Mouse (Mus musculus): ENCODE data around the gene Dohh. TPM values are rescaled to one million over a fixed set of nuclear protein-coding genes. Genes with fewer than 3 reads are reported as not detected.

The Dohh gene
- polyA plus RNA-seq, 1 experiment from 2014 or later = 71.3 TPM

GRCm38 (mm10) chr10:81356991-81357844 lies 27.0 kb upstream of the Dohh start, which contains the start of gene Mfsd12:
Gene Mfsd12 (plus strand): TSS chr10:81357491.
- peak; percentile 93 for DNase-seq (ENCODE audit: low spot score)

DNA sequence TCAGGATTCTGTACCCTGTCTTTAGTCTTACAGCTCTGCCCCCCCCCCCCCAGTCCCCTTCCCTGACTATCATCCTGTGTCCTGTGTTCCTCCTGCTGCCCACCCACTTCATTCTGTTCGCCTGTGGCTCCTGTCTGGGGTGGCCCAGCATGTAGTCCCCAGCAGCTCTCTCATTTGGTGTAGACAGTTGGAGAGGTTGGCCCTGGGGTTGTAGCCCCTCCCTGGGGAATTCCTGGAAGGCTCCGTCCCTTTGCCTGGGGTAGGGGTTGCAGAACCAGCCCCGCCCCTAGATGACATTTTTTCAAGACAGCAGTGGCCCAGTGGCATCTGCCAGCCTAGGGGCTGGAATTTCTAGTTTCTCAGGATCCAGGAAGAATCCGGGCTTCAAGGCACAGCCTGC lies 26.0 kb upstream of the Dohh start:
- no peak for DNase-seq (ENCODE audit: low spot score)

GRCm38 (mm10) chr10:81358841-81359240 lies 25.4 kb upstream of the Dohh start:
- no peak for DNase-seq (ENCODE audit: low spot score)

GRCm38 (mm10) chr10:81360721-81361120 lies 23.5 kb upstream of the Dohh start:
- DNase-seq (ENCODE audit: low spot score) = no peak

GRCm38 (mm10) chr10:81362336-81362949 lies 21.8 kb upstream of the Dohh start:
- no peak for DNase-seq (ENCODE audit: low spot score)

DNA sequence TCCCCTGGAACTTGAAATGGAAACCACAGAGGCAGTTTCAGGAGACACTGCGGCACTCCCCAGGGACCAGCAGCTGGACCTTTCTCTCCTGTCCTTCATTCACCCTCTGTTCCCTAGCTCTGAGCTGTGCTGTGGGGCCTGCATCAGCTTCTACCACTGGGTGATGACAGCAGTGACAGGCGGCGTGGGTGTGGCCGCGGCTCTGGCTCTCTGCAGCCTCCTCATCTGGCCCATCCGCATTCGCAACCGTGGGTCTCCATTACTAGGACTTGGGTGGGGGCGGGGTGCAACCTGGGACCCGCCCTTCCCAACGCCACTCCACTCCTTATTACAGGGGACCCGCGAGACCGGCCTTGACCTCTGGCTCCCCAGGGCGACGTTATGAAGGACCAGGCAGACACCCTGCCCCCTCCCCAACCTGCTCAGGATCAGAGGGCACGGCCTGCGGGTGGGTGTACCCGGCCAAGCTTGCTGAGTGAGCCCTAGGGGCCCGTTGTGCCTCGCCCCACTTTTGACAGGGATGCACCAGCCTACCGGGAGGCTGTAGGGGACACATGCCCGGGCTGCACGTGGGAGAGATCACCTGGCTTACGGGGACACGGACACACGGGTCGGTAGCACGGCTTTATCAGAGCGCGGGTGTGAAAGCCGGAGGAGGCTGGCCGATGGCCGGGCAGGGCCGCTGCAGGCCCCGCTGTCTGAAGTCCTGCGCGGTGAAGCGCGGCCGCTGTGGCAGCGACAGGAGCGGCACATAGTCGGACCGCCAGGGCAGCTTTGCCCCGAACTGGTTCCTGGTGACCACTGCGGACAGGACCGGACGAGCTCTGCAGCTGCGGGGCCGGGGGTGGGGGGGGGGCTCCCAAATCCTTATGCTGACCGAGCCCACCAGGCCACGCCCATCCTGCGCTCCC lies 20.5 kb upstream of the Dohh start:
- no peak for DNase-seq (ENCODE audit: low spot score)

DNA sequence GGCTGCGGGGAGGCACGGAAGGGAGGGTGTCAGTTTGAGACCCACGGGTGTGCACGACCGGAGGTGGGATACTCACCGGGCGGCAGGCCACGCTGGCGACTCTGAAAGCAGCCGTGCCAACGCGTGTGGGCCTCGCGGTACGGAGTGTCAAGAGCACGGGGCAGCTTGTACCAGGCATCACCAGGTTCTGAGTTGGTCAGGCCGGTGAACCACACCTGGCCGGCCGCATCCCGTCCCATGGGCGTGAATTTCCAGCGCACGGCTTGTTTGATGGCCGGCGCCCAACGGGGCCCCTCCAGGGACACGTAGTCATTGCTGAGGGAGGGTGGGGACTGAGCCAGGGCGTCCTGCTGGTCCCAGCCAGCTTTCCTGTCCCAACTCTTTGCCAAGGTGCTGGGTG lies 19.6 kb upstream of the Dohh start:
- no peak for DNase-seq (ENCODE audit: low spot score)

DNA sequence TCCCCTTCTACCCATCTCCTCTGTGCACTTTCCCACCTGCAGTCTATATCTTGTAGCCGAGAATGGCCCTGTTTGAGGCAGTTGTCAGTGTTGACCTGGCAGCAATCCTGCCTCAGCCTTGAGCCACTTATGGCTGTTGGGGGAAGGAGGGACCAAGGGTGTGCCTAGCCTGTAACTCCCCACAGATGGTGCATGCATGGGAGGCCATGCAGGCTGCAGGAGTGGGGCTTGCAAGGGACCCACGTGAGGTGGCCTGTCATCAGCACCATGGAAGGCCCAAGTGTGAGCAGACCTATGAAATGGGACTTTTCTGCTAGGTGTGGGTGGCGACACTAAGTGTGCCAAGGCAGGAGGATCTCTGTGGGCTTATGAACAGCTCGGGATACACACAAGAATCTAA lies 19.2 kb upstream of the Dohh start:
- no peak for DNase-seq (ENCODE audit: low spot score)

DNA sequence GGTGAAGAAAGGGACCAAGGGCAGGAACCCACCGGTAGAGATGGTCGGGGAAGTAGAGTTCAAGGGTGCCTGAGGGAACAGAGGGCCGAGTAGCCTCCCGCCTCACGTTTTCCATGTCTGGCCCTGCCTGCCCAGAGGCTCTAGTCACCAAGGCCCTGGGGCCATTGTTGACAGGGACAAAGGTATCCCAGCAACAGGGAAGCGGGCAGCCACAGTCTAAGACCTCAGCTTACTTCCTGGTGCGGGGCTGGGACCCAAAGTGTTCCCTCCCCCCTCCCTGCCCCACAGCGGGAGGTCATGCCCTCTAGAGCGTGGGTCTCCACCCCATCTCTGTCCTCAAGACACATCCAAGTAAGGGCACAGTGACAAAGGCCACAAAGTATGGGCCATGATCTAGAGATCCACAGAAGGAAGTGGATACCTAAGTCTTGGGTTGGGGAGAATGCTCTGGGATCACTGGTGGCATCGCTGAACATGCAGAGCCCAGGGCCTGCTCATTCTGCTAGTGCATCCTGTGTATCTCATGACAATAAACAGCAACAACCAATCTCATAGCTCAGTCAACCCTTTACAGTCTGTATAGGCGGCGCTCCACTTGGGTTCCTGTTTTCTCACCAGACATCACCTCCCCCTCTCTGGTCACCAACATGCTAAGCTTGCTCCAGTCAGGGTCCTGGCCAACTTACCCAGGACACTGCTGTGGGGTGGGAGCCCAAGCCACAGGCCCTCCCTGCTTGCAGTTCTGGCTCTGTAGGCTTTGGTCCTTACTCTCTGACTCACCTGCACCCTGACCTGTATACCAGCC lies 18.4 kb upstream of the Dohh start, which contains the start of gene 4930404N11Rik:
TSS of gene 4930404N11Rik (minus strand) at position 145 of the 805 bp plus-strand sequence.
- DNase-seq (ENCODE audit: low spot score) = no peak

DNA sequence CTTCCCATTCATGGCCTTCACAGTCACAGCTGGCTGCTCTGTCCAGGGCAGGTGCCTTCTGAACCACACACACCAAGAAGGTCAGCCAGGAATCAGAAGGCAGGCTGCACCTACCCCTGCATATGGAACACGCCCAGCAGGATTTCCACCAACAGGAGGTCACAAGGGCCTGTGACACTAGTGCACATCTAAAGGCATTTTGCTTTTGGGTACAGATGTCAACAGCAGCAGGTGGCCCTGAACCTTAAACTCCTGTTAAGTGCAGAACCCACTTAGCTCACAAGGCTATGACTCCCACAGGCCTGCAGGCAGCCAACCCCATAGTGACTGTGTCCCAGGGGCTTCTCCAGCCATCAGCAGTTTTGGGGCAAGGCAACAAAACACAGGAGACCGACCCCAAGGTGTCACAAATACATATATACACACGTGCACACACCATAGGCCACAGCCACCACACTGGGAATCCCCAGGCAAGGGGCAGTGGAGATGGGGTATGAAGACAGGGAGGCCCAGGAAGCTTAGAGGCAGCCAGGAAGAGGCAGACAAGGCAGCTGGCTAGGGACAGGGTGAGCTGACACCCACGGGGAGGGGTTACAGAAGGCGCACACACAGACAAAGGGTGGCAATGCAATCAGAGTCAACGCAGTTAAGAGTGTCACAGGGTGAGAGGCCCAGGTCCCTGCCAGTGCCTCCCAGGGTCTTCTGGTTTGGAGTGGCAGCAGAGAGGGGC lies 17.6 kb upstream of the Dohh start:
- no peak for DNase-seq (ENCODE audit: low spot score)

DNA sequence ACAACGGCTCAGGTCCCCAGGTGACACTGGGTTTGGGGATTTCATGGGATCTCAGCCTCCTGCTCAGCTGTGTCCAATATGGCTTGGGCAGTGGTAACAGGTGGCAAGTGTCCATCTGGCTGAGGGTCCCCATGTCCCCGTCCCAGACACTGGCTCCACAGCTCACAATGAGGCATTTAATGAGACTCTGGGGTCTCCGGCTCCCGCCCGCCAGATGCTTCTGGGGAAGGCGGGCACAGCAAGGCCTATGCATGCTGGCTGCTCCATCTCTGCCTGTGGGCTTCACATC lies 17.1 kb upstream of the Dohh start:
- no peak for DNase-seq (ENCODE audit: low spot score)

DNA sequence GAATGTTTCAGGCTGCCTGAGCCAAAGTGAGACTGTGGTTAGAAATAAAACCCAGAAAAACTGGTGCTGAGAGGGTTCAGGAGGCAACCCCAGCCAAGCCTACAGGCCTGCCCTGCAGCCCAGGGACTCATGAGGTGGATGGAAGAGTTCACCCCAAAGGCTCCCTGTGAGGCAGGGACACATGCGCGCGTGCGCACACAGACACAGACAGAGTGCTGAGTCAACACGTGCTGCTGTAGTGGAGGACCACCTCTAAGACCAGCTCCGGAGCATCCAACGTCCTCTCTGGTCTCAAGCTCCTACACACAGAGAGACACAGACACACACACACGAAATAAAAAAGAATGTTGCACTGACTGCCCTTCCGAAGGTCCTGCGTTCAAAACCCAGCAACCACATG lies 8.9 kb upstream of the Dohh start:
- DNase-seq (ENCODE audit: low spot score) = no peak

DNA sequence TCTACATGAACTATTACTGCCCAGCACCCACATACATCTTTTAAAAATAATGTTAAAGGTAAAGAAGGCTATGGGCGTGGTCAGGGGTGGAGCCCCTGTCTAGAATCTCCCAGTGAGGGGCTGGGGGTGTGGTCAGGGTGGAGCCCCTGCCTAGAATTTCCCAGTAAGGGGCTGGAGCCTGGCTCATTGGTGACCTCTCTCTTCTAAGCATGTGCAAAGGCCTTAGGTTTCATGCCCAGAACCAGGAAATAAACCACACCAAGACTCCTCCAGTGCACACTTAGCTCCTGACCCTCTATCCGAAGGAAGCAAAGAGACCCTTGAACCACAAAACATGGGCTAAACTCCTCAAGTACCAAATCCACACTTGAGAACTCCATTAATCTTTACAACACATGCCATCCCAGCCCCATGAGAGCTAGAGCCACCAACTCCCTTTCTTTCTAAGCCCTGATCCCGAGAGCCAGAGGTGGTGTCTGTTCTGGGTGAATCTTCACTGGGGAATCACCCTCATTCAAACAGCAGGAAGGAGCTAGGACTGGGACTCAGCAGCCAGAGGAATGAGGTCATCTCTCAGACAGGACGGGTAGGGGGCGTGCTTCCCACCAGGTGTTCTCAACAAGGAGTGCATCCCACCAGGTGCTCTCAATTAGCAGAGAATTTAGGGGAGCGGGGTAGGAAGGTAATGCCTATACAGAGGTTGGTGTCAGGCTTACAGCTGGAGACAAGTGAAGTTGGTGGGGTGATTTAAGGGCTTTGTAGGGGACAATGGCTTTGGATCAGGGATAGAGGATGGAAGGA lies 7.5 kb upstream of the Dohh start:
- DNase-seq (ENCODE audit: low spot score) = no peak

- no peak for DNase-seq (ENCODE audit: low spot score)
Observed at GRCm38 (mm10) chr10:81377362-81377664, 6.9 kb upstream of the Dohh start.

DNA sequence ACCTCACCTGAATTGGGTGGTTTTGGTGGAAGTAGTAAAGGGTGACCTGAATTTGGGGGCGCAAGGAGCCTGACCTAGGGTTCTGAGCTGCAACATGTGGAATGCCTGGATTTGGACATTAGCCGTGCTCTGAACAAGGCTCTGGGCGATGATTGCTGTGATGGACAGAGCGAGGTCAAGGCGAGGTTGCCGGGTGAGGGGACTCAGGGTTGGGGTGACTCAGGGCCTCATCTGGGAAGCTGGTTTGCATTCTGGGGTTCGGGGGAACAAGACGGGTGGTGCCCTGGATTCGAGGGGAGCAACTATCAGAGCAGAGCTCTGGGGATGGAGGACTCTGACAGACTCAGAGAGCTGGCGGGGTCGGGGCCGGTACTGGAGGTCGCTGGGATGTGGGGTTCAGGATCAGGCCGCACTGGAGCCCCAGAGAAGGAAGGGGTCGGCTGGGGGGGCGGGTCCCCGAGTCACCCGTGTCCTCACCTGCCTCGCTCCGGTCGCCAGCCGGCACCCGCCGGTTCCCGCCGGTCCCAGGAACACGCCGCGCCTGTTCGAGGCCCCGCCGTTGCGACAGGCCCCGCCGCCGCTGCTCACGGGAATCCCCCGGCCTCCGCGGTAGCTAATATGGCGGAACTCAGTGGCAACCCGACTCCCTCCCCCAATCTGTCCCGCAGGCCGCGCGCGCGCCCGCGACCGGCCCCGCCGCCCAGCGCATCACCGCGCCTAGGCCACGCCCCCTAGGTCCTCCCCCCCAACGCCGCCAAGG lies 6.3 kb upstream of the Dohh start, which contains the start of gene Fzr1:
TSS of gene Fzr1 (minus strand) at position 724 of the 760 bp plus-strand sequence.
- DNase-seq (ENCODE audit: low spot score) = no peak

- peak; percentile 100 for DNase-seq (ENCODE audit: low spot score)
Observed at GRCm38 (mm10) chr10:81378553-81379182, 5.6 kb upstream of the Dohh start.

GRCm38 (mm10) chr10:81379183-81379553 lies 5.1 kb upstream of the Dohh start:
- DNase-seq (ENCODE audit: low spot score) = no peak

GRCm38 (mm10) chr10:81379809-81380378 lies 4.3 kb upstream of the Dohh start:
- no peak for DNase-seq (ENCODE audit: low spot score)
